21 mouse cellular contexts compared by ENCODE assay signal in genomic region chr17:47850639-47851314, GRCm38 (mm10). TPM values are rescaled to one million over a fixed set of nuclear protein-coding genes. Genes with fewer than 3 reads are reported as not detected.
A peak's percentile ranks its signal among the peaks of the same experiment; 100 is the strongest.
DNase-seq lines count a peak whose midpoint lies in the region; ATAC-seq and TF ChIP-seq lines count a peak whose summit lies in the region.
"Had no signal": no experiment of that assay in that cellular context is flagged by ENCODE, and none has a peak within 500 bp of the region (broad histone marks: within the 10 kb centered on the region; RNA-seq: fewer than 3 reads in every experiment).

No protein-coding gene starts in this region.

- H3K36me3 ChIP-seq in heart, embryonic 13.5 days: no peaks in the 10 kb centered on the region
- no peaks in the 10 kb centered on the region for H3K36me3 ChIP-seq in heart, adult 2 months (ENCODE audit: control insufficient read depth, insufficient read depth, low read length)
- no peaks in the 10 kb centered on the region for H3K36me3 ChIP-seq in MEL (ENCODE audit: control insufficient read depth in 1 of 2, insufficient read depth in 2 of 2, low read length in 2 of 2)
- H3K36me3 ChIP-seq: forebrain, embryonic 10.5 days; hindbrain, embryonic 13.5 days; kidney, embryonic 15.5 days; liver, embryonic 13.5 days; midbrain, embryonic 13.5 days had no signal

- H3K4me2 ChIP-seq in heart, embryonic 13.5 days: no peak overlapping the region

- TF ChIP-seq RAD21 in MEL (IDR thresholded peaks at IDR 0.05; ENCODE audit: low read depth, low read length): no peak

- peaks cover 39% of the 10 kb centered on the region for H3K4me1 ChIP-seq in heart, embryonic 13.5 days
- peaks cover 3% of the 10 kb centered on the region; the same call in 1 of the 2 replicates for H3K4me1 ChIP-seq in heart, adult 2 months (ENCODE audit: control insufficient read depth, insufficient read depth, low read length)
- H3K4me1 ChIP-seq in MEL (ENCODE audit: control insufficient read depth in 1 of 2, insufficient read depth in 2 of 2, low read length in 2 of 2): no peaks in the 10 kb centered on the region
- H3K4me1 ChIP-seq: megakaryocyte, embryonic 14.5 days had no signal

- DNase-seq in heart, adult 2 months: no peak
- DNase-seq in MEL (ENCODE audit: low read depth, low spot score): peak; percentile 34
- DNase-seq in urinary bladder, adult 18-20 months (ENCODE audit: low spot score in 2 of 2): no peak
- DNase-seq in urinary bladder, adult 2 months (ENCODE audit: low spot score): no peak
- DNase-seq: adrenal gland, postnatal 25 days; forebrain, postnatal 0 days; kidney, adult 11 months; liver, embryonic 13.5 days; lung, adult 2 months; lung, postnatal 14 days; right cerebral cortex, postnatal 14 days; thymus, postnatal 25 days had no signal

- intact Hi-C loops in heart, adult 2 months (cut with DNase I): no loop called here

- peak overlapping the region; percentile 91 for H3K27ac ChIP-seq in heart, embryonic 13.5 days (replicated peaks)
- H3K27ac ChIP-seq in heart, adult 2 months: no peak overlapping the region; the same call in 1 of the 2 replicates
- no peak overlapping the region for H3K27ac ChIP-seq in MEL (ENCODE audit: control insufficient read depth, low read depth, low read length)
- H3K27ac ChIP-seq: hindbrain, embryonic 13.5 days; kidney, embryonic 15.5 days; left cerebral cortex, adult 2 months; liver, embryonic 13.5 days; midbrain, embryonic 13.5 days had no signal

- H3K9me3 ChIP-seq in heart, embryonic 13.5 days: peaks cover 4% of the 10 kb centered on the region
- no peaks in the 10 kb centered on the region for H3K9me3 ChIP-seq in MEL (replicated peaks; ENCODE audit: insufficient read depth, low read length)
- H3K9me3 ChIP-seq: hindbrain, embryonic 13.5 days; kidney, embryonic 15.5 days; liver, embryonic 13.5 days; midbrain, embryonic 13.5 days had no signal

- WGBS in heart, embryonic 13.5 days: 63% methylated on average over 7 of the region's 7 CpGs
- WGBS in heart, adult 2 months: 72% methylated on average over 7 of the region's 7 CpGs

- TF ChIP-seq CTCF in heart, adult 2 months (IDR thresholded peaks at IDR 0.05): no peak
- TF ChIP-seq CTCF in MEL (IDR thresholded peaks at IDR 0.05 in 2 of 3, conservative IDR thresholded peaks at IDR 0.05 in 1 of 3; ENCODE audit: control insufficient read depth in 1 of 3, insufficient read depth in 1 of 3, low read depth in 2 of 3, low read length in 3 of 3, poor library complexity in 1 of 3, severe bottlenecking in 1 of 3): no peak

- H3K79me2 ChIP-seq in heart, adult 2 months (replicated peaks; ENCODE audit: control insufficient read depth, insufficient read depth, low read length): no peaks in the 10 kb centered on the region
- H3K79me2 ChIP-seq in MEL (ENCODE audit: control insufficient read depth, insufficient read depth, low read length, poor library complexity): no peaks in the 10 kb centered on the region

- peak overlapping the region; percentile 52; the same call in 1 of the 2 replicates for H3K9ac ChIP-seq in heart, embryonic 13.5 days
- H3K9ac ChIP-seq in heart, adult 2 months (ENCODE audit: low read depth, low read length): no peak overlapping the region
- H3K9ac ChIP-seq in MEL (ENCODE audit: control insufficient read depth, low read depth, low read length, poor library complexity, severe bottlenecking): no peak overlapping the region
- H3K9ac ChIP-seq: forebrain, postnatal 0 days; hindbrain, embryonic 13.5 days; liver, embryonic 13.5 days; midbrain, embryonic 13.5 days had no signal

- no peak overlapping the region for H3K4me3 ChIP-seq in heart, embryonic 13.5 days
- no peak overlapping the region for H3K4me3 ChIP-seq in heart, adult 2 months
- no peak overlapping the region for H3K4me3 ChIP-seq in MEL (ENCODE audit: control insufficient read depth in 1 of 2, insufficient read depth in 1 of 2, low read depth in 2 of 2, low read length in 2 of 2)
- H3K4me3 ChIP-seq: left cerebral cortex, adult 2 months; megakaryocyte, embryonic 14.5 days; midbrain, embryonic 13.5 days had no signal

- no peak for ATAC-seq in heart, embryonic 13.5 days (ENCODE audit: extremely low read depth, insufficient number of reproducible peaks, low FRiP score, low TSS enrichment)
- peak; percentile 53 for ATAC-seq in common myeloid progenitor, adult 5-6 weeks (replicated peaks; ENCODE audit: low read depth, poor library complexity, severe bottlenecking)
- ATAC-seq in monocyte, adult 5-6 weeks (replicated peaks; ENCODE audit: insufficient number of reproducible peaks, low FRiP score, low TSS enrichment, poor library complexity, severe bottlenecking): peak; percentile 49; the same call in 1 of the 2 replicates

- no peaks in the 10 kb centered on the region for H3K27me3 ChIP-seq in heart, embryonic 13.5 days (replicated peaks)
- H3K27me3 ChIP-seq in heart, adult 2 months (ENCODE audit: control insufficient read depth, insufficient read depth, low read length): no peaks in the 10 kb centered on the region
- no peaks in the 10 kb centered on the region for H3K27me3 ChIP-seq in MEL (ENCODE audit: control insufficient read depth in 1 of 2, insufficient read depth in 2 of 2, low read length in 2 of 2)
- H3K27me3 ChIP-seq: liver, embryonic 13.5 days had no signal

- TF ChIP-seq POLR2A in heart, adult 2 months (IDR thresholded peaks at IDR 0.05; ENCODE audit: insufficient read depth, low read depth, low read length): no peak
- no peak for TF ChIP-seq POLR2A in MEL (IDR thresholded peaks at IDR 0.05; ENCODE audit: control insufficient read depth in 1 of 2, insufficient read depth in 1 of 2, low read depth in 1 of 2, low read length in 2 of 2, poor library complexity in 1 of 2)

- TF ChIP-seq EP300 in heart, adult 2 months (IDR thresholded peaks at IDR 0.05; ENCODE audit: insufficient read depth, low read depth, low read length): no peak
- TF ChIP-seq EP300 in MEL (IDR thresholded peaks at IDR 0.05; ENCODE audit: low read depth in 1 of 2, low read length in 2 of 2): no peak

TF ChIP-seq in MEL, 35 proteins besides CTCF, POLR2A, EP300 and RAD21:
- TF ChIP-seq POLR2AphosphoS2 (IDR thresholded peaks at IDR 0.05; ENCODE audit: low read length) (no peak), NRF1 (IDR thresholded peaks at IDR 0.05; ENCODE audit: insufficient read depth, low read depth, low read length, poor library complexity, severe bottlenecking) (no peak), POLR2AphosphoS5 (IDR thresholded peaks at IDR 0.05; ENCODE audit: borderline replicate concordance, low read depth, low read length) (no peak), MEF2A (IDR thresholded peaks at IDR 0.05; ENCODE audit: extremely low read depth, insufficient replicate concordance, low read depth, low read length, poor library complexity, severe bottlenecking) (no peak), TCF12 (IDR thresholded peaks at IDR 0.05; ENCODE audit: low read depth, low read length) (no peak), USF2 (IDR thresholded peaks at IDR 0.05; ENCODE audit: borderline replicate concordance in 1 of 2, insufficient read depth in 1 of 2, low read depth in 1 of 2, low read length in 2 of 2) (no peak), MXI1 (IDR thresholded peaks at IDR 0.05; ENCODE audit: low read depth, low read length) (no peak), ZNF384 (IDR thresholded peaks at IDR 0.05; ENCODE audit: low read depth, low read length) (peak; percentile 79)

RNA-seq across cellular contexts. Expression of gene Mdfi, which starts 16.3 kb away (rescaled TPM):
- polyA plus RNA-seq in heart, embryonic 13.5 days (2015; fragmentation: Nextera tagmentation; extraction: Ambion mirVana): 11.9 and 12.5 TPM in 2 replicates
- total RNA-seq in heart, adult 2 months (2021): 1 to 10 TPM; 1.8 to 2.0 TPM
- polyA plus RNA-seq in heart, adult 2 months (2012; rRNA removed): 9.6 and 11.1 TPM in 2 replicates
- total RNA-seq in MEL (2012; rRNA removed): not detected in 2 replicates
- not detected for polyA plus RNA-seq in MEL (2012; ENCODE audit: insufficient read depth in 1 of 2, insufficient read length in 2 of 2, low read depth in 1 of 2, low replicate concordance in 2 of 2, missing spikeins in 1 of 2)
- 8.5 and 9.2 TPM in 2 replicates for total RNA-seq in common myeloid progenitor, adult 5-6 weeks (2017)
- total RNA-seq in monocyte, adult 5-6 weeks (2017): not detected in 3 replicates
- 28.5 and 36.2 TPM in 2 replicates for polyA plus RNA-seq in urinary bladder, adult 2 months (2012; rRNA removed)
